Mouse (Mus musculus): ENCODE data around the gene Serf2.
"Not testable (repeated sequence)": the region's sequence is repeated elsewhere in the genome, so short reads cannot be mapped to it uniquely, and the experiment has no call there.

The Serf2 gene

GRCm38 (mm10) chr2:121447006-121447405 lies 2.0 kb upstream of the Serf2 start:
- DNase-seq (ENCODE audit: low read depth, low spot score): no peak

- no peak for DNase-seq (ENCODE audit: low read depth, low spot score)
These were observed 859 bp upstream of the Serf2 start for GRCm38 (mm10) chr2:121448136-121448535.

GRCm38 (mm10) chr2:121449545-121450011 lies 583 bp downstream of the Serf2 start:
- no peak for DNase-seq (ENCODE audit: low read depth, low spot score)

- peak; percentile 32 for DNase-seq (ENCODE audit: low read depth, low spot score)
These were observed 1.1 kb downstream of the Serf2 start for GRCm38 (mm10) chr2:121450093-121450492.

GRCm38 (mm10) chr2:121452361-121452760 lies 3.4 kb downstream of the Serf2 start:
- no peak for DNase-seq (ENCODE audit: low read depth, low spot score)

- DNase-seq (ENCODE audit: low read depth, low spot score): no peak
These were observed 4.0 kb downstream of the Serf2 start, which contains the start of gene Hypk for GRCm38 (mm10) chr2:121452990-121453389. Hypk (plus strand) TSS chr2:121453290.

GRCm38 (mm10) chr2:121453917-121454316 lies 4.9 kb downstream of the Serf2 start:
- DNase-seq (ENCODE audit: low read depth, low spot score): no peak

- no peak for DNase-seq (ENCODE audit: low read depth, low spot score)
These were observed 6.5 kb downstream of the Serf2 start for GRCm38 (mm10) chr2:121455534-121455933.

GRCm38 (mm10) chr2:121456692-121457642 lies 8.0 kb downstream of the Serf2 start, which contains the start of gene Serinc4:
Serinc4 (minus strand) TSS chr2:121456781.
- peak; percentile 86 for DNase-seq (ENCODE audit: low read depth, low spot score)

- DNase-seq (ENCODE audit: low read depth, low spot score): no peak
These were observed 11.1 kb downstream of the Serf2 start for GRCm38 (mm10) chr2:121460071-121460470.

GRCm38 (mm10) chr2:121468982-121469381 lies 20.0 kb downstream of the Serf2 start:
- DNase-seq (ENCODE audit: low read depth, low spot score): not testable (repeated sequence)

GRCm38 (mm10) chr2:121472783-121473182 lies 23.8 kb downstream of the Serf2 start:
- not testable (repeated sequence) for DNase-seq (ENCODE audit: low read depth, low spot score)

- peak; percentile 89 for DNase-seq (ENCODE audit: low read depth, low spot score)
These were observed 24.5 kb downstream of the Serf2 start, which contains the start of gene Mfap1b for GRCm38 (mm10) chr2:121473301-121474179. Mfap1b (minus strand) TSS chr2:121474067.

- no peak for DNase-seq (ENCODE audit: low read depth, low spot score)
These were observed 25.2 kb downstream of the Serf2 start for GRCm38 (mm10) chr2:121474180-121474535.

GRCm38 (mm10) chr2:121475306-121475705 lies 26.3 kb downstream of the Serf2 start:
- not testable (repeated sequence) for DNase-seq (ENCODE audit: low read depth, low spot score)

GRCm38 (mm10) chr2:121477491-121478266 lies 28.7 kb downstream of the Serf2 start:
- peak; percentile 70 for DNase-seq (ENCODE audit: low read depth, low spot score)

- peak; percentile 48 for DNase-seq (ENCODE audit: low read depth, low spot score)
These were observed 31.5 kb downstream of the Serf2 start for GRCm38 (mm10) chr2:121480498-121480897.

- DNase-seq (ENCODE audit: low read depth, low spot score): not testable (repeated sequence)
These were observed 31.9 kb downstream of the Serf2 start for GRCm38 (mm10) chr2:121480916-121481315.

- DNase-seq (ENCODE audit: low read depth, low spot score): no peak
These were observed 34.6 kb downstream of the Serf2 start for GRCm38 (mm10) chr2:121483576-121483975.

GRCm38 (mm10) chr2:121484403-121484802 lies 35.4 kb downstream of the Serf2 start:
- DNase-seq (ENCODE audit: low read depth, low spot score): not testable (repeated sequence)

GRCm38 (mm10) chr2:121501550-121501949 lies 52.6 kb downstream of the Serf2 start:
- not testable (repeated sequence) for DNase-seq (ENCODE audit: low read depth, low spot score)
